Mouse (Mus musculus): ENCODE data around the gene Tor1aip2.

Gene Tor1aip2

GRCm38 (mm10) chr1:156111090-156111489, 75.9 kb downstream of the Tor1aip2 start:
- DNase-seq (ENCODE audit: low spot score in 2 of 2) = no peak

- no peak for DNase-seq (ENCODE audit: low spot score in 2 of 2)
These were observed 76.5 kb downstream of the Tor1aip2 start for GRCm38 (mm10) chr1:156111728-156112127.

- no peak for DNase-seq (ENCODE audit: low spot score in 2 of 2)
These were observed 76.9 kb downstream of the Tor1aip2 start for GRCm38 (mm10) chr1:156112142-156112541.

GRCm38 (mm10) chr1:156113884-156114499, 78.8 kb downstream of the Tor1aip2 start:
- DNase-seq (ENCODE audit: low spot score in 2 of 2) = no peak

GRCm38 (mm10) chr1:156116770-156117169, 81.6 kb downstream of the Tor1aip2 start:
- DNase-seq (ENCODE audit: low spot score in 2 of 2) = no peak

Measured in spleen, postnatal 14 days (tissue).